Mouse (Mus musculus): ENCODE results near the gene Mfsd12. TPM values are rescaled to one million over a fixed set of nuclear protein-coding genes. Genes with fewer than 3 reads are reported as not detected.

Mfsd12 gene
- total RNA-seq, 2 experiments from 2014 or later = 46.6 to 50.7 TPM

DNA sequence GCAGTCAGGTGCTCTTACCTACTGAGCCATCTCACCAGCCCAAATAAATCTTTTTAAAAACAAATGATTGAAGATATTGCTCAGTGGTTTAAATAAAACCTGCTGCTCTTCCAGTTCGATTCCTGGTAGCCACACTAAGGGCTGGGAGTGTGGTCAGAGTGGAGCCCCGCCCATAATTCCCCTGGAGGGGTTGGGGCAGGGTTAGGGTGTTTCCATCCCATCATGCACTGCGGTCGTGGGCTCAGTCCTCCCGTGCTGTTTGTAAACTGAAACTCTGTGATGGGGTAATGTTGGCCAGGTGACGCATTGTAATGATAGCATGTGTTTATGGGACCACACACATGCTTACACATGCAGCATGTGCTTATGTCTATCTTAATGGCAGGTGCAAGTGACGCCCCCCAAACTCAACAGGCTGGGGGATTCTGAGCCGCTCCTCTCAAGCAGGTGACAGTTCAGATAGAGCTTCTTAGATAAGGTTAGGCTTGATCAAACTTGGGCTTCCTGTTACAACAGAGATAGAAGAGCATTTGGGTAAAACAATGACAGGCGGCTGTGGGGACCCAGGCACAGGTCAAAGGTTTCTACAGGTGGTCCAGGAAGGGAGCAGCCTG, 5.5 kb upstream of the Mfsd12 start:
- no peak for DNase-seq (ENCODE audit: extremely low spot score in 1 of 2, low spot score in 1 of 2)

DNA sequence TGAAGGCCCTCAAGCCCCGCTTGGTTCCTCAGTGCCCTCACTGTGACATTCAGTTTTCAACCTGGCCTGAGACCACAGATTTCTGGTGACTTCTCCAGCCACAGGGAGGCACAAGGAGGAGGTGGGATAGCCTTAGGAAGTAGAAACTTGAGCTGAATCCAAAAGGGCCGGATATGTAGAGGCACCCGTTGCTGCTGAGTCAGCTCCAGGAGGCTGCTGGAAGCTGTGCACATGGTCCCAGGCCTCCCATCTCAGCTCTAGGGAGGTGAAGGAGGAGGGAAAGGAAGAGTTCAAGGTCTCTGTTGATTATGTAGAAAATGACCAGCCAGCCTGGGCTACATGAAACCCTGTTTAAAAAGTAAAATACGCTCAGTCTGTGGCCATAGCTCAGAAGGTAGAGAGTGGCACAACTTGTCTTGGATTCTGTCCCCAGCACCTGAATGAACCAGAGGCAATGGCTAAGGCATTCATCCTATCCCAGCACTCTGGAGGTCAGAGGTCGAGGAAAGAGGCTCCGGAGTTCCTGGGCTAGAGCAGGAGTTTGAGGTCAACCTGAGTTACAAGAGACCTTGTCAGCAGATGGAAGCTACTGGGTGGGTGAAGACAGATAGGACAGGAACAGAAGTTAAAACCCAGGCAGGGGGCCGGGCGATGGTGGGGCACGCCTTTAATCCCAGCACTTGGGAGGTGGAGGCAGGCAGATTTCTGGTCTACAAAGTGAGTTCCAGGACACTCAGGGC, 2.4 kb upstream of the Mfsd12 start:
- no peak for DNase-seq (ENCODE audit: extremely low spot score in 1 of 2, low spot score in 1 of 2)

DNA sequence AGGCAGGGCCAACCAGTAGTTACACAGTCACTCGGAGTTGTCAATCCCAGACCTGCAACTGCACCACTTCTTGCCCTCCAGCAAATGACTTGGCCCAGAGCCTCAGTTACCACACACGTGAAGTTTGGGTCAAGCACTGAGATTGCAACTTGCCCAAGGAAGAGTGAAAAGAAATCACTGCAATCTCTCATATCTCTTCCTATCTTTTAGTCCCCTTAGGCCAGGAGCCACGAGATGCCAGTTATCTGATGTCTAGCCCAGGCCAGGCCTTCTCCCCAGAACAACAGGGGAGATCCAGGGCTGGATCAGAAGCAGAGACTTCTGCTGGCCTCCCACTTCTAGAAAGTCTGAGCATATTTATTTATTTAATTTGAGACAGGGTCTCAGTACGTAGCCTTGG, 1.8 kb upstream of the Mfsd12 start:
- no peak for DNase-seq (ENCODE audit: extremely low spot score in 1 of 2, low spot score in 1 of 2)

DNA sequence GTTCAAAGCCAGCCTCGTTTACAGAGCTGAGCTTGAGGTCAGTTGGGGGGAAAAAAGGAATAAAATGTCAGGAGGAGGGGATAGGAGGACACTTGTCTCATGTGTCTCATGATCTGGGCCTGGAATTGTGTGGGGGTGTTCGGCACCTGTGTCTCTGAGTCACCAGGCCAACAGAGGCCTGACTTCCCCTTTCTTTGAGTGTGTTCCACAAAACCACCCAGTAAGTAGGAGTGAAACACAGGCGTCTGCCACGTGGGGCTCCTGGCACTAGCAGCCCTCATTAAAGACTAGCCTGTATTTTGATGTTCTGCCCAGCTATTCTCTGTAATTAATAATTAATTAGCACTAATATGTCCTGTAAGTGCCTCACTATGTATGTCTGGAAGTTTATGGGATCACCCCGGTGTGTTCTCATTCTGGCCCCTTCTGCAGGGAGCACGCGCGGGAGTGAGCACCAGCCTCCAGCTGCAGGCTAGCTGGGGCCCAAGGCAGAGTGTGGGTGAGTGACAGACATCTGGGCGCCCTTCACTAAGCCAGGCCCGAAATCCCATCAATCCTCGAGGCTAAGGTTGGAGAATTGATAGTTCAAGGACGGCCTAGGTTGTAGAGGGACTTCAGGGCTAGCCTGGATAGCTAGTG, 820 bp upstream of the Mfsd12 start:
- DNase-seq (ENCODE audit: extremely low spot score in 1 of 2, low spot score in 1 of 2) = no peak

DNA sequence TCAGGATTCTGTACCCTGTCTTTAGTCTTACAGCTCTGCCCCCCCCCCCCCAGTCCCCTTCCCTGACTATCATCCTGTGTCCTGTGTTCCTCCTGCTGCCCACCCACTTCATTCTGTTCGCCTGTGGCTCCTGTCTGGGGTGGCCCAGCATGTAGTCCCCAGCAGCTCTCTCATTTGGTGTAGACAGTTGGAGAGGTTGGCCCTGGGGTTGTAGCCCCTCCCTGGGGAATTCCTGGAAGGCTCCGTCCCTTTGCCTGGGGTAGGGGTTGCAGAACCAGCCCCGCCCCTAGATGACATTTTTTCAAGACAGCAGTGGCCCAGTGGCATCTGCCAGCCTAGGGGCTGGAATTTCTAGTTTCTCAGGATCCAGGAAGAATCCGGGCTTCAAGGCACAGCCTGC, 918 bp downstream of the Mfsd12 start:
- DNase-seq (ENCODE audit: extremely low spot score in 1 of 2, low spot score in 1 of 2) = no peak

DNA sequence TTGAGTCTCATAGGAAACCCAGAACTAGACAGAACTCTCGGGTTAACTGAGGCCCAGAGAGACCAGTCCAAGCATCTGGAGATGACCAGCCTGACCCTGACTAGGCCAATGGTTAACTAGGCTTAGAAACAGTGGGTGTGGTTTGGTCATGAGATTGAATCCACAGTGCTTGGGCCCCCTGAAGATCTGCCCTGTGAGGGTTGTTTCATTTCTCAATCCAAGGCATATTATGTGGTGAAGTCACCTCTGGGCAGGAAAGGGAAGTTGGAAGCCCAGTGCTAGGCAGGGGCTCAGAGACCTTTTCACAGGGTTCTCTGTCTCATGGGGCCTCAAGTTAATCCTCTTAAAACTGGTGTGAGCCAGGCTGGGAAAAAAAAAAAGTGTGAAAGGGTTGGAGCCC, 1.6 kb downstream of the Mfsd12 start:
- no peak for DNase-seq (ENCODE audit: extremely low spot score in 1 of 2, low spot score in 1 of 2)

DNA sequence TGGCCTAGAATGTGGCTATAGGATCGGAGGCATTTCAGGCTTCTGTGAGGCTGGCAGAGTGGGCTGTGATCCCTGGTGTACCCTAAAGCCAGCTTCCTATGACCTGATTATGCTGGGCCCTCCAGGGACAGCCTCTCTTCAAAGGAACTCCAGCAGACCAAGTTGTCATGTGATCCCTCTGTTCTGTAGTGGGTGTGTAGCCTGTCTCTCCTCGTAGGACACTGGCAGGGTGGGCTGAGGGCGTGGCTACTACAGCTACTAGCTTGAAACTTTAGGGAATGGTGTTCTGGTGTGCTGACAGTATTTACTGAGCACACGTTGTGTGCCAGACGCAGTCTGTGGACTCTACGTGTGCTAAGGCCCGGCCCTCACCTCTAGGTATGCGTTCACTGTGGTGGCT, 3.4 kb downstream of the Mfsd12 start:
- DNase-seq (ENCODE audit: extremely low spot score in 1 of 2, low spot score in 1 of 2) = no peak

GRCm38 (mm10) chr10:81362336-81362949, 5.2 kb downstream of the Mfsd12 start:
- DNase-seq (ENCODE audit: extremely low spot score in 1 of 2, low spot score in 1 of 2) = no peak

GRCm38 (mm10) chr10:81363436-81364346, 6.4 kb downstream of the Mfsd12 start:
- DNase-seq (ENCODE audit: extremely low spot score in 1 of 2, low spot score in 1 of 2) = no peak

- DNase-seq (ENCODE audit: extremely low spot score in 1 of 2, low spot score in 1 of 2) = no peak
Measured at GRCm38 (mm10) chr10:81364666-81365065, 7.4 kb downstream of the Mfsd12 start.

DNA sequence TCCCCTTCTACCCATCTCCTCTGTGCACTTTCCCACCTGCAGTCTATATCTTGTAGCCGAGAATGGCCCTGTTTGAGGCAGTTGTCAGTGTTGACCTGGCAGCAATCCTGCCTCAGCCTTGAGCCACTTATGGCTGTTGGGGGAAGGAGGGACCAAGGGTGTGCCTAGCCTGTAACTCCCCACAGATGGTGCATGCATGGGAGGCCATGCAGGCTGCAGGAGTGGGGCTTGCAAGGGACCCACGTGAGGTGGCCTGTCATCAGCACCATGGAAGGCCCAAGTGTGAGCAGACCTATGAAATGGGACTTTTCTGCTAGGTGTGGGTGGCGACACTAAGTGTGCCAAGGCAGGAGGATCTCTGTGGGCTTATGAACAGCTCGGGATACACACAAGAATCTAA, 7.8 kb downstream of the Mfsd12 start:
- no peak for DNase-seq (ENCODE audit: extremely low spot score in 1 of 2, low spot score in 1 of 2)

GRCm38 (mm10) chr10:81365672-81366476, 8.6 kb downstream of the Mfsd12 start, which contains the start of gene 4930404N11Rik:
TSS of gene 4930404N11Rik (minus strand) at chr10:81365816.
- no peak for DNase-seq (ENCODE audit: extremely low spot score in 1 of 2, low spot score in 1 of 2)

DNA sequence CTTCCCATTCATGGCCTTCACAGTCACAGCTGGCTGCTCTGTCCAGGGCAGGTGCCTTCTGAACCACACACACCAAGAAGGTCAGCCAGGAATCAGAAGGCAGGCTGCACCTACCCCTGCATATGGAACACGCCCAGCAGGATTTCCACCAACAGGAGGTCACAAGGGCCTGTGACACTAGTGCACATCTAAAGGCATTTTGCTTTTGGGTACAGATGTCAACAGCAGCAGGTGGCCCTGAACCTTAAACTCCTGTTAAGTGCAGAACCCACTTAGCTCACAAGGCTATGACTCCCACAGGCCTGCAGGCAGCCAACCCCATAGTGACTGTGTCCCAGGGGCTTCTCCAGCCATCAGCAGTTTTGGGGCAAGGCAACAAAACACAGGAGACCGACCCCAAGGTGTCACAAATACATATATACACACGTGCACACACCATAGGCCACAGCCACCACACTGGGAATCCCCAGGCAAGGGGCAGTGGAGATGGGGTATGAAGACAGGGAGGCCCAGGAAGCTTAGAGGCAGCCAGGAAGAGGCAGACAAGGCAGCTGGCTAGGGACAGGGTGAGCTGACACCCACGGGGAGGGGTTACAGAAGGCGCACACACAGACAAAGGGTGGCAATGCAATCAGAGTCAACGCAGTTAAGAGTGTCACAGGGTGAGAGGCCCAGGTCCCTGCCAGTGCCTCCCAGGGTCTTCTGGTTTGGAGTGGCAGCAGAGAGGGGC, 9.4 kb downstream of the Mfsd12 start:
- no peak for DNase-seq (ENCODE audit: extremely low spot score in 1 of 2, low spot score in 1 of 2)

DNA sequence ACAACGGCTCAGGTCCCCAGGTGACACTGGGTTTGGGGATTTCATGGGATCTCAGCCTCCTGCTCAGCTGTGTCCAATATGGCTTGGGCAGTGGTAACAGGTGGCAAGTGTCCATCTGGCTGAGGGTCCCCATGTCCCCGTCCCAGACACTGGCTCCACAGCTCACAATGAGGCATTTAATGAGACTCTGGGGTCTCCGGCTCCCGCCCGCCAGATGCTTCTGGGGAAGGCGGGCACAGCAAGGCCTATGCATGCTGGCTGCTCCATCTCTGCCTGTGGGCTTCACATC, 9.9 kb downstream of the Mfsd12 start:
- DNase-seq (ENCODE audit: extremely low spot score in 1 of 2, low spot score in 1 of 2) = no peak

GRCm38 (mm10) chr10:81375322-81375721, 18.0 kb downstream of the Mfsd12 start:
- DNase-seq (ENCODE audit: extremely low spot score in 1 of 2, low spot score in 1 of 2) = no peak

GRCm38 (mm10) chr10:81376561-81377361, 19.5 kb downstream of the Mfsd12 start:
- no peak for DNase-seq (ENCODE audit: extremely low spot score in 1 of 2, low spot score in 1 of 2)

GRCm38 (mm10) chr10:81377362-81377664, 20.0 kb downstream of the Mfsd12 start:
- no peak for DNase-seq (ENCODE audit: extremely low spot score in 1 of 2, low spot score in 1 of 2)

GRCm38 (mm10) chr10:81377793-81378552, 20.7 kb downstream of the Mfsd12 start, which contains the start of gene Fzr1:
TSS of gene Fzr1 (minus strand) at chr10:81378516.
- no peak for DNase-seq (ENCODE audit: extremely low spot score in 1 of 2, low spot score in 1 of 2)
